Mouse (Mus musculus) layer of hippocampus, adult 9-10 months (tissue): ENCODE measurements around the gene Wars2.

Source experiments
- DNase-seq: peaks from one replicate; pipeline ENCODE4 v3.0.0; 2022; ENCODE audit warnings: low spot score

Wars2 gene

DNA sequence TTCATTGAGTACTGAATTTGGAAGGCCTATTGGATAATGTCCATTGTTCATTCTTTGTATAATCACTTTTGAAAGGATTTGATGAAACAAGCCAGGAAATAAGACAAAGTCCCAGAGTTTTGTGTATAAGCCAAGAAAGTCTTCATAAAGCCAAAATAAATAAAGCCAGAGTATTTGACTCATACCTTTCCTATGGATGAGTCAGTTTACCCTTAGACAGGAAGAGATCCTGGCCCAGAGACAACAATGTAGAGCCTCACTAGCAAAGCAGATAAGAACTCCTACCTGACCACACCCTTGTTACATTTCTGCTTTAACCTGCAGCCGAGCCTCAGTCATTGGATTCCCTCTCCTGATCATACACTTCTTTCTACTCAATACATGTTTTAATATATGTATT is 47.2 kb downstream of the Wars2 start:
- no peak for DNase-seq

DNA sequence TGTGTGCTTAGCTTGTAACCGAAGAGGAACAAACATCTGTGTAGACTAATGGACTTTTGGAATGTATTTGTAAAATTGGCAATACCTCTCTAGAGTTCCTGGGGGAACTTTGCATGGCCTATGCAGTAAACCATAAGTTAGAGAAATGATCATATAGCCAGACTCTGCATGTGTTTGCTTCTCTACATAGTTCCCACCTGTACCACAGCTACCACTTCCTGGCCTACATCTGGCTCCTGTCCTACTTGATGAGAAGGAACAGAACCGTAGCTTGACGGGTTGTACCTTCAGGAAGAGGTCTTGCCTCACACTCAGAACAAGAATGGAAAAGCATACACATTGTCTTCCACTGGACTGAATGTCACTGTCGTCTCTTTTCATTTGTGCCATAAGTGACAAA is 52.7 kb downstream of the Wars2 start:
- no peak for DNase-seq

DNA sequence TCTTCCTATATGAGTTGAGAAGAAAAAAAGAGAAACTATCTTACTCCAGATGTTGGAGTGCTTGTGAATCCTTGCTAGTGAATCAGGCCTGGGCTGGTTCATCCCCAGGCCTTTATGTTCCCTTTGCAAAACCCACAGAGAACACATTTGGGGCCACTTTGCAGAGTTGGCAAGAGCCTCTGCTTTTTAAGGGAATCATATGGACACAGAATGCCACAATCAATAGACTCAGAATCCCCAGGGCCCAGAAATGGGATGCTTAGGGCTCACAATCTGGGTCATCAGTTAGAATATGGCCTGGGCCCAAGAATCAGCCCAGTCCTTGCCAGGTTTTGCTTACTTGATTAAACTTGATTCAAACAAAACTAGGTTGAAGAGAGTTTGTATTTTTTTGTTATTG is 62.5 kb downstream of the Wars2 start:
- no peak for DNase-seq

DNA sequence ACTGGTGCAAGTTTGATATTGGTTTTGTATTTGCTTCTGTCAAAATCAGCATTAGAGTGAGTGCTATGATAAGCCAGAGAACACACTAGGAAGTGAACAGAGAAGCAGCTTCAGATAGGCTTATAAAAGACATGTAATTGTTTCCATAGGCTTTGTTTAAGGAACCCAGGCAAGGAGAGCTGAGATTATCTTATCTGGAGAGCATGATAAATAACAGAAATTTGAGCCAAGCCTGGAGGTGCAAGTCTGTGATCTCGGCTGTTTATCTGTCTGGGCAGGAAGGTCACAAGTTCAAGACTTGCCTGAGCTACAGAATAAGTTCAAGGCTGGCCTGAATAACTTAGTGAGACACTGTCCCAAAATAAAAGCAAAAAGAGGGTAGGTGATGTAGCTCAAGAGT is 67.5 kb downstream of the Wars2 start:
- no peak for DNase-seq

DNA sequence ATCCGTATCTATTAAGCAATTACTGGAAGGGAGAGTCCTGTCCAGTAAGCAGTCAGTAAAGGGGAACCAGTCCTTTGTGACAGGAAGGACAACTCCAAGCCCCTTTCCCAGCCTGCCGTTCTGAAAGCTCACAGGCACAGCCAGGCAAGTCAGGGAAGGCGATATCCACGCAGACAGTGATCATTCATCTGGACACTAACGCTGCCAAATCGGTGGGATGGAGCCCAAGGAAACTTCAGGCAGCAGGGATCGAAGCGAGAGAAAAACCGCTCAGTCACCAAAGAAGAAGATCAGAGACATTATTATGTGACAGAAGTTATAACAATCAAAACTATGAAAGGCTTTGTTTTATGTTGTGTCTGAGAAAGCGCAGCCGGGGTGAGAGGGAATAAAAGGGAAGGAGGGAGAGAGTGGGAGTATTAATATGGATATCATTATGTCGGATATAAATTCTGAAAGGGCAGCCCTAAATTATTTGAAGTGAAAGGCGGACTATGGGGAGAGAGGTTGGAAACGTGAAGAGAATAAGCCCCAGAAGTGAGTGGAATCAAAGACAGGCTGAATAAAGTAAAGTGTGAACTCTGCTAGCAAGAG is 70.3 kb downstream of the Wars2 start:
- DNase-seq = no peak

DNA sequence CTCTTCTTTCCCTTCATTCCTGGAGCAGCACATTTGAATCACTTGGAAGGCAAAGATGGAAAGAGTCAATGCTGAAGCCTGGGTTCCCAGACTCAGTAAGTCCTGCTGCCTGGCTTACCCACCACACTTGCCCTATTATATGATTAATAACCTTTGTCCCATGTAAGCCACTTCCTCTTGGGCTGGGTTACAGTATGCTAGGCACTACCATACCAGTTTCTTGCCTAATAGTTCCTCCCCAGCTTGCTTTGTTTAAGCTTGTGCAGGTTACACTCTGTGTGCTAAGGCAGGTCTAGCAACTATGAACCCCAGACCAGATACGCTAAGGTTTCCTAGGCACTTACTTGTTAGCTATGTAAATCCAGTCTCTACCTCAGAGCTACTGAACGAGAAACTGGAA is 86.9 kb downstream of the Wars2 start:
- DNase-seq = no peak

DNA sequence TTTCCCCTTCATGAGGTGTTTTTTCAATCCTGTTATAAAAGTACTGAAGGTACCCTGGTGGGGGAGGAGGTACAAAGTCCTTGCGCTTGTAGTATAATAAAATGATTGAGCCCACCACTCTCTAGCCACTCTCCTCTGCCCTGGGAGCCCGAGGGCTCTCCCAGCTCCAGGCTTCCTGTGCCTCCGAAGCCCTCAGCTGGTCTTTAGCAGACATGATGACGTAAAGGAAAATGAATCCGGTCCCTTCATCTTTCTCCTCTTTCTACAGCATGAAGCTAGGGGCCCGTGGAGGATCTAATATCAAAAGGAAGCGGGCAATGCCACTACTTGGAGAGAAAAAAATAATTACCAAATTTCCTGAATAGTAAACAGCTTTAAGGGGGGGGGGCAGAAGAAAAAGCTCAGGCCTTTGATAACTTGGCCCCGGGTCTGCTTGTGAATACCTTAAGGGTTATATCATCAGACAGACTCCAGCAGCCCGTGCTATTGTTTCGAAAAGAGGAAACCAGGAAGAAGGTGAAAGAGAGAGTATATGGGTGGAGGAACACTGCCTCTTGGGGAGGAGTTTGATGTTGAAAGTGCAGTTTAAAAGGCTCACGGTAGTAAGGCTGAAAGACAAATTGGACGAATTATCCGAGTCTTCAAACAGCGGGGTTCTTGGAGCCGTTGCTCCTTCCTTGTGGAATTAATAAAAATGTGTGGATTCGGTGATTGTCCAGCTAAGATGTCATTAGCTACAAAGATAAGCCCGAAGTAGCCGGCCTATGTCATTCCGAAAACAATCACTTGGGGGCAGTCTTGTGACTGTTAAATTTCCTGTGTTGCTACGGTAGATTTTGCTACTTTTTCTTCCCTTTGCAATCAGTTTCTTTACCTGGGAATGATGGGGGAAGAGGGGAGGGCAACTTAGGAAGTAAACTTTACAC is 92.8 kb downstream of the Wars2 start:
- no peak for DNase-seq

DNA sequence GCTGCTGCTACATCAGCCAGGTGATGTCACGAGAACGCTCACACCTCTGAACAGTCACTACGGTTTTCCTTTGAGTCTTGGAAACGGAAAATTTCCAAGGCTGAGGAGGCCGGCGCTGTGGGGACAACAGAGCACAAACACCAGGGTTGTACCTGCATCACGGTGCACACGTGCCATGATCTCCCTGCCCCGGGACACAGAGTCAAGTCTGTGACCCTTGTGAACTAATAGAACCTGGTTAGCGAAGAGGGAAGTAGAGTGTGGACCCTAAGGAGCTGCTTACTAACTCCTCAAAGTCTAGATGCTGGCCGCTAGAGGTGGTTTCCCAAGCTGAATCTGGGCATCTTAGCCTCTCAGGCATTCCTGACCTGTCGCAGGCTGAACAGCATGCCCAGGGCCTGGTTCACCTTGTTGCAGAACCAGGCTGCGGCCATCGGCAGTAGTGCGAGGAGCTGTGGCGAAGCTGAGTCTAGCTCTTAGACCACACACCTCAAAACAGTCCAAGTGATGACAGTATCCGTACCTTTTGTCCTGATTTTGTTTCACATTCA is 93.5 kb downstream of the Wars2 start:
- no peak for DNase-seq

DNA sequence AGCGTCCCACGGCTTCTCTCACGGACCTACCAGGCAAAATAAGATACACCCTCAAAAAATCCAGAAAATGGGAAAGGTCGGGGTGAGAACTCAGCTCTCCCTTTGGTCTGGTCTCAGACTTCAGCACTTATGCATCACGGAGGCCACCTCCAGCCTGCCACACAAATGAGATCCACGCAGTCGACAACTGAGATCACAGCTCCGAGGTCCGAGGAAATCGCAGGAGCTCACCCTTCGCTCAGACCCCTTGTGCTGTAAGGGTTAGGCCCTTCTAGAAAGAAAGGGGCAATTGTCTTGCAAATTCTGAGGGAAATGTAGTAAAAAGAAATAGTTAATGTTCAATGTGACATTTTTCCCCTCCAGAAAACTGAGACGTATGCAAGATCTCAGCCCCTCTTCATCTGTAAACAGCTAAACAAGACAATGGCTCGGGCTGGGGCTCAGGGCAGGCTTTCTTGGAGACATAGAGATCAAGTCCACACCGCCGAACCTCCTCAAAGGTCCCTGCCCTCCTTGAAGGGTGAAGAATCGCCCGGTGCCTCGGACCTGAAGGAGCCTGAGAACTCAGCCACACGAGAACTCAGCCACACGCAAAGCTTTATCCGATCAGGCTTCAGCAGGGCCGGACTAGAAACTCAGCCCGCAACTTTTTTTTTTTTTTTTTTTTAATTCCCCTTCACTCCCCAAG is 94.4 kb downstream of the Wars2 start:
- DNase-seq = no peak

DNA sequence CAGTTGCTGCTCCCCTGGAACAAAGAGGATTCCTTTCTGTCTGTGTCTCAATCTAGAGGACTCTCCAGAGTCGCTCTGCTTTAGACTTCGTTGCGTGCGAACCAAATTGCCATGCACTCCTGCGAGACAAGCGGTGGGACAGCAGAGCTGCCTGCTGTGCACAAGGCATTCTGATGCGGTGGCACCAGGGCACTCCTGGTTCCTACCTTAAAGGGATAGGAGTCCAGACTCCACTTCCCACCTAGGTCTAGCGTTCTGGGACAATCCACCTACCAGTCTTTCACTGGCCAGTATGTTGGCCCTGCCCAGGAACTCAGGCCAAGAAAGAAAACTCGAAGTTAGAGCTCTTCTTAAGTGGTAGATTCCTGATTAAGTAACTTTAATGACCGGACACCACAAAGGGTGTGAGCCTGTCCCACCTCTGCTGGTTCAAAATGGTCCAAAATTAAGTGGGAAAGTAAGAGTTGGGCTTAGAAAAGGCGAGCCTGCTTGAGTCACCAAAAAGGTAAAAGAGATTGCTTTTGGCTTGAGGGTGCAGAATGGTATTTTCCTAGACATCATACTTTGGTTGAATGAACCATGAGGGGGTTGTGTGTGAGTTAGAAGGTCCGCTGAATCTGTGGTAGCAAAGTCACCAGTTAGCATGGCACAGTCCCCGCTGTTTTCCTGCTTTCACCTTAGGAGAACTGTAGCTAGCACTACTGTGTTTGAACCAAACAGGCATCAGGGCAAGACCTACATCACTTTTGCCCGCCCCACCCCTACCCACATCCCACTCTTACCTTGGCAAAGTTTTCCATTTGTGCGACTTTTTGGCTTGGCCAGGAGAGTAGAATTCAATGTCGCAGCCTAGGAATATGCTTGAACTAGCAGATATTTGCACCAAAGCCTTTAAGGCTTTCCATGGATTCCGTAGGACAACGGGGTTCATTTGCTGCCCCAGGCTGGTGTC is 95.2 kb downstream of the Wars2 start:
- DNase-seq = no peak

DNA sequence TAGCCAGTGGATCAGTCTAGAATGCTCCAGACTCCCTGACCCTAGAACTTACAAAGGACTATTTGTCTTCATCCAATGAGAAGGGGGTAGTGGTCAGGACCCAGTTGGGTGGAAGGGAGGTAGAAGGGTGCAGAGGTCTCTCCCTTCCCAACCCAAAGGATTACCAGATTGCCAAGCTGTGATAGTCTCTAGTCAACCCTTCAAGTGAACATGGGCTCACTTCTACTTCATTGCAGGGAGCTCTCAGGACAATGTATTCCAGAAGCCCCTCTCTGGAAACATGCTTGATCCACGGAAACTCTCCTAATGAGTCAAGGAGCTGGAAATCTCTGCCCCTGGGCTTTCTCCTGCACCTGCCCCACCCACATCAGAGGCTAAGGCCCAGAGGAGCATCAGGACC is 97.8 kb downstream of the Wars2 start:
- no peak for DNase-seq

DNA sequence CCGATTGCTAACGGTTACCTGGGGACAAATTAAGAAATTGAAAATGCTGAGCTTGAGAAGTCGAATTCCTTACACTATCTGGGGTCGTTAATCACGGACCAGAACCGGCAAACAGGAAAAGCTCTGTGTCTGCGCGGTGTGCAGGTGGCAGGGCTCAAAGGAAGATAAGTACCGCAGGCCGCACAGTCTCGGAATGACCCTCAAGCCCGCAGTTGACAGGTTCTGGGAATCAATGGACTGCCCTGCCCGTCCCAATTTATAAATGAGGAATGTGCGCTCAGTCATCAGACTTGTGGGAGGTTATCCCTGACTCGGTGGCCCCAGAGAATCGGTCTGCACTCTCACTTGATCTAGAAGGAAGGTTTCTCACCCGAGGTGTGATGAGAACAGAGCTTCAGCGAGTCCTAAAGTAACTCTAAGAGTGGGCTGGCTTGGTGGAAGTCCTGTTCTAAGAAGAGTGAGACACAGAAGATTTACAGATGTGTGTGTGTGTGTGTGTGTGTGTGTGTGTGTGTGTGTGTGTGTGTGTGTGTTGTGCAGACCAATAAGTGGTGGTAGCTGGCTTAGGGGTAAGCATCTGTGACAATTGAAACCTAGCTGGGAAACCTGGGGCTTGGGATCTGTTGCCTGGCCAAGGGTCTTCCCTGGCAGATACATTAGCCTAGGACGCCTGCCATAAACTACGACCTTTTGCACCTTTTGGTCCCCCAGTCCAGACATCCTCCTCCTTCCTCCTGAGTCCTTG is 98.6 kb downstream of the Wars2 start:
- DNase-seq = no peak

DNA sequence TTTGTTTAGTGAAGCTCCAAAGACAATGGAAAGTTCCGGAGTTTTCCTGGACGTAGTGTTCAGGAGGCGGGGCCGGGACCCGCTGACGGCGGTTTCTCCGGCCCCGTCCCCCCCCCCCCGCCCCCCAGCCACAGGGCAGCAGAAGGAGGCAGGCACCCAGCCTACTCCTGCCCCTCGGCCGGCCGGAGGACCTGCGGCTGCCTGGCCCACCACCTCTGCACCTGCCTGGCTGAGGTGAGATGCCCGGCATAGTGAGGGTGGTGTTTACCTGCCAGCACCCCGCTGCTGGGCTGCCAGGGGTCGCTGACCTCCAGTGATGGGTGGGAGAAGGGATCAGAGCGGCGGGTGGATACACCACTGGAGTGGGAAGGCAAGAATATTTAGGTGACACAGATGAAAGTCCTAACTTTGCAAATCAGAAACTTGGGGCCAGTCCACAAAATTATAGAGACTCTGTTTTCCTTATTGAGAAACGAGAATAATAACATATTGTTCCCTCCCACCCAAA is 99.4 kb downstream of the Wars2 start, which contains the start of gene Tbx15:
TSS of gene Tbx15 (plus strand) at position 169 of the 508 bp plus-strand sequence.
- no peak for DNase-seq

DNA sequence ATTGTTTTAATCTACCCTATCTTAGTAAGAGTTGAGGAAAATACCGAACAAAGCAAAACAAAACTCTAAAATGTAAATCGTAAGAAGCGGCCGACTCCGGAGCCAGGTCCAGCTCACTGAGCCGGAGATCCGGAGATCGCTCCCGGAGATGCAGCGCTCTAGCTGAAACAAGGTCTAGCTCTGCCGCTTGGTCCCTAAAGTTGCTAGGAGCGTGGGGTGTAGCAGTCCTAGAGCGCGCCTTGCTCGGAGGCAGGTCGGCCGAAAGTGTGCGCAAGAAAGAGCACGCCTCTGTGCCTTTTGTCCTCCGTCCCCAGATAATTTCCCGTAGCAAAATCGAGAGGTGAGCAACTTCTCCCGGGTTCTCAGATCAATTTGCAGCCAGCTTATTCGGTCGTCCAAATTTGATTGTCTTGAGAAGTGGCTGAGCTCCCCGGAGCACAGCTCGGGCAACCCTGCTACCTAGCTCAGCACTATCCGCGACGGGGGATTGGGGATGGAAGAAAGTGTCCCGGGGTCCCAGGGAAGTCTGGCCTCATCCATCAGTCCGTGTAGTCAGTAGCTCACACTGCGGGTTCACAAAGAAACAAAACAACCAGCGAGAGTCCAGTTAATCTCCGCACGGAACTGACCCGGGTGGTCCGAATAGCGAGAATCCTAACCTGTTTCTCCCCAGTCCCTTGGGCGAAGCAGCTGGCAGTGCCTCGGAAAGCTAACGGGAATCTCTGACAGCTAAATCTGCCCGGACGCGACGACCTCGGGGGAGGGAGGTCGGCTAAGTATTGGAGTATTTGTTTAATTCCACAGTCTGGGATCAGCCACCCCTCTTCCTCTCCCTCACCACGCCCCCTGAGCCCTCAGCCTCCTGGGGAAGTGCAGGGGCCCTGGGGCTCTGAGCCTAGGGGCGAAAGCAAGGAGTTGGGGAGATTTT is 100.2 kb downstream of the Wars2 start:
- DNase-seq = no peak

DNA sequence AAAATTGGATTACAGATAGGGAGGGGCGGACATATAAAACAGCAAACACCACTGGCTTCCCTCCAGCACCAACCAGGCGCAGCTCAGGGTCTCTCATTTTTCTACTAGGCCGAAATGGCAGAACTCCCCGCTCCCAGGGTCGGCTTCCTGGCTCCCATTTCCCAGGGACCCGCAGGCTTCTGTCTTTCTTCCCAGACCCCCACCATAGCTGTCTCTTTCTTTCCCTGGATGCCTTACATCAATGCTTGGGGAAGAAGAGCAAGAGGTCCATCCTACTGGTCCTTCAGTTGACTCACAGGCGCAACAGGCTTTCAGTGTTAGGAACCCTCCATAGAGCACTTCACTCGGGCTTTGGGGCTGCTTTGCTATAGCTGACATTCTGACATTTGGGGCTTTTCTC is 101.6 kb downstream of the Wars2 start:
- DNase-seq = no peak

DNA sequence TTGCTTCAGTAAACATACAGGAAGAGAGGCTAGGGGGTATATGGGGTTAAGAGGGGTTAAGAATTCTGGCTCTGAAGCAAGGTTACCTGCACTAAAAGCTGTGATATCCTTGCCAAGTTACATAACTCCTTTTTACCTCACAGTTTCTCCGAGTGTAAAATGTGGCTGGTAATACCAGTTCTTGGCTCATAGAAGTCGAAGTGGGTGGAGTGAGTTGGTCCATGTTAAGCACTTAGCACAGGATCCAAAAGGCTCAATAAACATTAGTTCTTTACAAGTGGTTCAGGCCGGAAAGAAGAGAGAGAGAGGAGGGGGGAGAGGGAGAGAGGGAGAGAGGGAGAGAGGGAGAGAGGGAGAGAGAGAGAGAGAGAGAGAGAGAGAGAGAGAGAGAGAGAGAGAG is 104.5 kb downstream of the Wars2 start:
- DNase-seq = no peak

DNA sequence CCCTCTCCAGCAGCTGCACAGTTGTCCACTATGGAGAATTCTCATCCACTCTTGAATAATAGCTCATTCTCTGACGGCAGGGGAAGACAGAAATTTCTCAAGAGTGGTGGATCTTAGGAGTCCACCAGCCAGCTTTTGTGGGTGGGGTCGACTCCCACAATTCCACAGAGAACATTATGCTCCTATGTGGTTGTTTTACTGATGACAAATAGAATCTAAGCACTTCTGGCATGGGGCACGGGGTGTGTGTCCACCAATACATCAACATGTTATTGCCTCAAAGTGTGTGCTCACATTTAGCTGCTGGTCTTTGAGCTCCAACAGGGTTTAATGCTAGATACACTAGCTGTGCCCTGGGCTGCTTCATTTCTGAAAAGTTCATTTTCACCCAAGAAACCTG is 105.8 kb downstream of the Wars2 start:
- DNase-seq = no peak

DNA sequence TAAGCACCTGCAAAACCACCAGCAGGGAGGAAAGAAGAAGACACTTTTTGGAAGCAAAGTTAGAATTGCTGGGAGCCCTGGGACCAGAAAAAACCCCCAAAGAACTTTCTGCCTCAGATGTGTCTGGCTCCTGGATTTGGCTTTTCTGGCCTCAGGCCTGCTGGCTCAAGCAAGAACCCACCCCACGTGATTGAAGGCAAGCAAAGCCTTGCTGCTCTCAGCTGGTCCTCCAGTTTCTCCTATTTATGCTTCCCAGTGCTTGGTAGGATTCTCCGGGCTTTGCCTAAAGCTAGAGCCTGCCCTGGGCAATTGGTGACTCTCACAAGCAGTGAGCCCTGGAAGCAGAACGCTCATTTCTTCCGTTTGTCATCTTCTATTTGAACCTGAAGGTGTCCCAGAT is 106.7 kb downstream of the Wars2 start:
- no peak for DNase-seq

DNA sequence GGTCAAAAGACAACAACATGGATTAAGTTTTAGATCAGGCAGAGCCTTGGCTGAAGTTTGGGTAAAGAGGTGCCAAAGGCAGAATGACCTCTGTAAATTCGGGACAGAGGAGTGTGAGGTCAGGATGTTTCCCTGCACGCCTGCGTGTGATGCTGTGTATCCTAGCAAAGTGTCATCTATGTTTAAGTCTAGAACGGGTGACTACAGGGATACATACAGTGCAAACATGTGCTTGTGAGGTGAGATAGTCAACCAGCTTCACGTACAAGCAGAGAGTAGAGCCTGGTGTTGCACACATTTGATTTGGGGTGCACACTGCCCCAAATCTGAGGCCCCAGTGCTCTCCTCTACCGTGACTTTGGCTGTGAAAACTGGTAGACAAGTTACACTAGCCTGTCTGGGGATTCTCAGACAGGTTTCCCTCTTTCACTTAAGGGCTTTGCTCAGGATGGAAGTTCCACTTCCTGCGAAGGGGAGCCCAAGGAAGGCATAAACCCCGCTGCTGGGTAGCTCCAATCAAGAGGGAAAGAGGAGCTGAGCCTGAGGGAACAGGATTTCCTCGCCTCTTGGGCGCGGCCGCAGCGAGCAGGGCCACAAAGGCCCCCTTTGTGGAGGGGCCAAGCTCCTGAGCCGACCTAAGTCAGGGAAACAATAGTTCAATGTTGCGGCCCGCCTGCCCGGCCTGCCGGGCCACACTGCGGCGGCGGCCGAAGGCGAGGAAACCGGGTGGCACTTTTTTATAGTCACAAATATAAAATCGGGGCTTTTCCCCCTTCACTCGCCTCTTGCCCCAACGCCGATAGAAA is 107.3 kb downstream of the Wars2 start:
- DNase-seq = no peak
